Mouse (Mus musculus): ENCODE data around the gene Rcsd1.

Rcsd1 gene

GRCm38 (mm10) chr1:165605108-165605507, 104.4 kb downstream of the Rcsd1 start:
- ChIA-PET CTCF (interaction anchor here in 1 of 4 experiments (0.6 kb wide), 1 partner anchor 1289 kb away, joined by 4 read pairs; no protein-coding TSS in a partner anchor), POLR2A (interaction anchor here in 3 of 4 experiments (0.6 to 2.0 kb wide), 7 partner anchors 10 to 91 kb away, joined by 3 to 5 read pairs (median 3); partner anchors contain the start of gene Mpzl1 (in 1 of the 3))

- ChIA-PET CTCF (no interaction called here), POLR2A (interaction anchor here in 1 of 4 experiments (1.5 kb wide), 1 partner anchor 8 kb away, joined by 5 read pairs; no protein-coding TSS in a partner anchor)
These were observed 105.4 kb downstream of the Rcsd1 start for GRCm38 (mm10) chr1:165604203-165604602.

- CTCF ChIA-PET = interaction anchor here in 1 of 4 experiments (0.6 to 1.4 kb wide), 2 partner anchors 8 to 23 kb away, joined by 6 to 9 read pairs; no protein-coding TSS in a partner anchor
- POLR2A ChIA-PET = interaction anchor here in 2 of 4 experiments (0.8 to 2.9 kb wide), 6 partner anchors 9 to 64 kb away, joined by 3 to 10 read pairs (median 4); partner anchors contain the start of gene Mpzl1 (in 1 of the 2)
These were observed 106.3 kb downstream of the Rcsd1 start for GRCm38 (mm10) chr1:165603218-165603617.

GRCm38 (mm10) chr1:165601775-165602280, 107.7 kb downstream of the Rcsd1 start:
- POLR2A ChIA-PET = interaction anchor here (0.6 to 2.9 kb wide), 9 partner anchors 9 to 807 kb away, joined by 3 to 10 read pairs (median 4); partner anchors contain the start of gene Mpzl1 (in 1 of the 4)
- CTCF ChIA-PET = interaction anchor here in 3 of 4 experiments (0.6 to 0.7 kb wide), 4 partner anchors 49 to 178 kb away, joined by 3 to 17 read pairs (median 4); no protein-coding TSS in a partner anchor
